Mouse (Mus musculus) 416B (cell line): ENCODE data around the gene Atp1a4.
A peak's percentile ranks its signal among the peaks of the same experiment; 100 is the strongest.

Source experiments
- DNase-seq: peaks from one replicate; pipeline ENCODE4 v3.0.0; 2011; ENCODE audit warnings: low read depth

Gene Atp1a4

GRCm38 (mm10) chr1:172219451-172220406 lies 38.5 kb downstream of the Atp1a4 start, which contains the start of gene Casq1:
Casq1 (minus strand) TSS chr1:172219868.
- no peak for DNase-seq

- no peak for DNase-seq
These were observed 39.9 kb downstream of the Atp1a4 start for GRCm38 (mm10) chr1:172218164-172218910.

GRCm38 (mm10) chr1:172217148-172217547 lies 41.1 kb downstream of the Atp1a4 start:
- peak; percentile 94 for DNase-seq

GRCm38 (mm10) chr1:172214748-172215147 lies 43.5 kb downstream of the Atp1a4 start:
- no peak for DNase-seq

- no peak for DNase-seq
These were observed 44.4 kb downstream of the Atp1a4 start for GRCm38 (mm10) chr1:172213771-172214170.

GRCm38 (mm10) chr1:172212776-172213175 lies 45.4 kb downstream of the Atp1a4 start:
- DNase-seq: no peak

GRCm38 (mm10) chr1:172207111-172207584 lies 51.1 kb downstream of the Atp1a4 start:
- no peak for DNase-seq

- peak; percentile 60 for DNase-seq
These were observed 51.9 kb downstream of the Atp1a4 start, which contains the start of gene Pea15a for GRCm38 (mm10) chr1:172206141-172206917. Pea15a (minus strand) TSS chr1:172206804.

GRCm38 (mm10) chr1:172205741-172206087 lies 52.5 kb downstream of the Atp1a4 start:
- peak; percentile 42 for DNase-seq

- DNase-seq: no peak
These were observed 53.1 kb downstream of the Atp1a4 start for GRCm38 (mm10) chr1:172204814-172205740.

GRCm38 (mm10) chr1:172204033-172204813 lies 54.0 kb downstream of the Atp1a4 start:
- no peak for DNase-seq

- DNase-seq: peak; percentile 21
These were observed 54.6 kb downstream of the Atp1a4 start for GRCm38 (mm10) chr1:172203566-172203965.

GRCm38 (mm10) chr1:172202894-172203522 lies 55.2 kb downstream of the Atp1a4 start:
- no peak for DNase-seq

GRCm38 (mm10) chr1:172201967-172202880 lies 56.0 kb downstream of the Atp1a4 start:
- no peak for DNase-seq

- DNase-seq: no peak
These were observed 57.3 kb downstream of the Atp1a4 start for GRCm38 (mm10) chr1:172200871-172201447.

- no peak for DNase-seq
These were observed 58.1 kb downstream of the Atp1a4 start for GRCm38 (mm10) chr1:172200161-172200560.

GRCm38 (mm10) chr1:172198996-172199395 lies 59.2 kb downstream of the Atp1a4 start:
- DNase-seq: no peak

- DNase-seq: no peak
These were observed 59.9 kb downstream of the Atp1a4 start for GRCm38 (mm10) chr1:172198316-172198715.
